Mouse (Mus musculus) ES-Bruce4 (cell line): ENCODE data around the gene Tmem30b. TPM values are rescaled to one million over a fixed set of nuclear protein-coding genes. Genes with fewer than 3 reads are reported as not detected.

ENCODE experiments used
- H3K27ac ChIP-seq: 2 replicates; pipeline ENCODE4 v1.5.1; 2012; ENCODE audit warnings: low read length, inconsistent platforms; ENCODE audit not compliant: insufficient read depth
- H3K27me3 ChIP-seq: 2 replicates; pipeline ENCODE4 v1.6.1; 2012; ENCODE audit warnings: mild to moderate bottlenecking, low read length, inconsistent platforms; ENCODE audit not compliant: control insufficient read depth, poor library complexity, insufficient read depth, severe bottlenecking
- H3K36me3 ChIP-seq: 2 replicates; pipeline ENCODE4 v1.6.1; 2012; ENCODE audit warnings: inconsistent platforms, mild to moderate bottlenecking, low read length, moderate library complexity; ENCODE audit not compliant: control insufficient read depth, poor library complexity, insufficient read depth, severe bottlenecking
- H3K4me1 ChIP-seq: one replicate; pipeline ENCODE4 v1.8.1; 2011; ENCODE audit warnings: low read length; ENCODE audit not compliant: control insufficient read depth, insufficient read depth
- H3K4me3 ChIP-seq: 2 replicates; pipeline ENCODE4 v1.5.1; 2011; ENCODE audit warnings: low read depth, mild to moderate bottlenecking, low read length
- H3K9ac ChIP-seq: 2 replicates; pipeline ENCODE4 v1.6.1; 2012; ENCODE audit warnings: low read depth, mild to moderate bottlenecking, inconsistent platforms; ENCODE audit not compliant: poor library complexity, severe bottlenecking
- H3K9me3 ChIP-seq: replicated peaks from 2 replicates; pipeline ENCODE4 v1.6.1; 2012; ENCODE audit warnings: mild to moderate bottlenecking, low read length, inconsistent platforms; ENCODE audit not compliant: control insufficient read depth, poor library complexity, insufficient read depth, severe bottlenecking
- CTCF ChIP-seq: IDR thresholded peaks from one replicate; pipeline ENCODE4 v1.8.1; 2011; ENCODE audit warnings: low read depth, low read length
- EP300 ChIP-seq: IDR thresholded peaks from 2 replicates; pipeline ENCODE4 v1.6.1; 2011; ENCODE audit warnings: low read depth, low read length; ENCODE audit not compliant: insufficient read depth
- POLR2A ChIP-seq: IDR thresholded peaks from one replicate; pipeline ENCODE4 v1.8.1; 2011; ENCODE audit warnings: low read length; ENCODE audit not compliant: insufficient read depth
- polyA plus RNA-seq: library from polyadenylated mRNA; stranded (reverse); fragments of >200 nt; gene quantifications from 2 replicates; pipeline ENCODE4 v1.2.4, GENCODE M21; 2011; ENCODE audit warnings: low read depth; ENCODE audit not compliant: missing spikeins, insufficient read depth, insufficient read length

Gene Tmem30b
- polyA plus RNA-seq, 1 experiment, result 13.5 TPM

GRCm38 (mm10) chr12:73548259-73548658 lies 2.1 kb upstream of the Tmem30b start:
- no peak overlapping the region for H3K27ac ChIP-seq
- no peaks in the 10 kb centered on the region for H3K36me3 ChIP-seq
- no peak overlapping the region for H3K4me3 ChIP-seq
- no peak overlapping the region for H3K9ac ChIP-seq
- no peak for TF ChIP-seq CTCF
- TF ChIP-seq EP300, result no peak
- TF ChIP-seq POLR2A, result no peak
- H3K9me3 ChIP-seq, result no peaks in the 10 kb centered on the region
- H3K4me1 ChIP-seq, result peaks cover 1% of the 10 kb centered on the region
- no peaks in the 10 kb centered on the region; the same call in 1 of the 2 replicates for H3K27me3 ChIP-seq

GRCm38 (mm10) chr12:73547646-73548045 lies 1.5 kb upstream of the Tmem30b start:
- Histone ChIP-seq H3K9ac (no peak overlapping the region), H3K27me3 (no peaks in the 10 kb centered on the region; the same call in 1 of the 2 replicates), H3K36me3 (no peaks in the 10 kb centered on the region), H3K27ac (no peak overlapping the region), H3K9me3 (no peaks in the 10 kb centered on the region), H3K4me1 (peaks cover 1% of the 10 kb centered on the region), H3K4me3 (no peak overlapping the region)
- TF ChIP-seq CTCF (no peak), POLR2A (no peak), EP300 (no peak)

DNA sequence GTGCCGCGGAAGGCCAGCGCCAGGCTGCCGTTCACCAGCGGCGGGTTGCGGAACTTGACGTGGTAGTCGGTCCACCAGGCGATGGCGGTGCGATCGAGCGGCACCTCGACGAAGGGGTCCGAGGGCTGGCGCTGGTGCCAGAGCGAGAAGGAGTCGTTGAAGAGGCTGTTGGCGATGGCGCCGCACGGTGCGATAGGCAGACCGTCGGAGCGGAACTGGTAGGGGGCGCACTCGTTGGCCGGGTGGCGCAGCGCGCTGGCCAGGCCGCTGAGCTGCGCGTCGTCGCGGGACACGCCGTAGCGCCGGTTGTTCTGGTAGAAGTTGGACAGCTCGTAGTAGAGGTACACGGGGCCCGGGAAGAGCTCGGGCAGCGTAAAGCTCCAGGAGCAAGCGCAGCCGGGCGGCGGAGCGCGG lies 513 bp downstream of the Tmem30b start:
- H3K9me3 ChIP-seq, result no peaks in the 10 kb centered on the region
- H3K27me3 ChIP-seq, result no peaks in the 10 kb centered on the region; the same call in 1 of the 2 replicates
- H3K36me3 ChIP-seq, result no peaks in the 10 kb centered on the region
- peak overlapping the region; percentile 62 for H3K9ac ChIP-seq
- TF ChIP-seq EP300 (no peak), CTCF (peak; percentile 42)
- no peak overlapping the region for H3K27ac ChIP-seq
- peak overlapping the region; percentile 80 for H3K4me3 ChIP-seq
- peaks cover 1% of the 10 kb centered on the region for H3K4me1 ChIP-seq

DNA sequence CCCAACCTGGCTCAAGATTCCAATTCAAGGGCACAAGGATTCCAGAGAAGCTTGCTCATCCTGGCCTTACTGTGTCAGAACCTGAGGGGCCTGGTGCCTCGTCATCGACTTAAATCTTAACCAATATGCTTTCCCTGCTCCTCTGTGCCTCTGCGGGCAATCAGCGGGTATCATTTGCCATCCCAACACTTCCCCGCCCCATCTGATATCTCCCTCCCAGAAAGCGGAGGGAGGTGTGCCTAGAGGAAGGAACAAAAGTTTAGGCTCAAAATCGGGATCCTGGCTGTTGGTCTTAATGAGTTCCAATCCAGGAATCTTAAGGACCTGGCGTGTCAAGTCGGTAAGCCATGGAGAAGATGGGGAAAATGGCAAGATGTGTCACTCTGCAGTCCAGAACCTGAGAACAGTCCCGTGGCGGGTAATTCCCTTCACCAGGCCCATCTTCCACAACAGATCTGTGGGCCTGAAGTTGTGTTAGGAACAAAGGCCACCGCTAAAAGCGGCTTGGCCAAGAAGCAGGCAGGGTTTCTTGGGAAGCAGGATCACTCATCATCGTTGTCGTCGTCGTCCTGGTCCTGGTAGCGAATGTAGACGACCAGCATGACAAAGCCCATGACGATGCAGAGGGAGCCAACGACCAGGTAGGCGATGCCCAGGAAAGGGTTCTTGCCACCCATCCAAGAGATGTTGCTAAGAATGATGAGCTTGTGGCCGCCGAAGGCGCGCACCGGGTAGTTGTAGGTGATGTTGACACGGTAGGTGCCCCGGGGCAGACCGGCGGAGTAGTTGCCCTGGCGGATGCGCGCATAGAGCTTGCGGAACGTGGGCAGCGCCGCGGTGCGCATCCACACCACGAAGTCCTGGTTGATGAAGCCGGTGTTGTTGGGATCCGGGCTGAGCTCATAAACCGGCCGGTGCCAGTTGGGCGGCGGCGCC lies 1.2 kb downstream of the Tmem30b start:
- no peak for TF ChIP-seq CTCF
- TF ChIP-seq EP300, result no peak
- TF ChIP-seq POLR2A, result no peak

GRCm38 (mm10) chr12:73543191-73543590 lies 3.0 kb downstream of the Tmem30b start:
- no peak for TF ChIP-seq CTCF
- TF ChIP-seq EP300, result no peak
- TF ChIP-seq POLR2A, result no peak
- H3K27ac ChIP-seq, result no peak overlapping the region
- no peaks in the 10 kb centered on the region; the same call in 1 of the 2 replicates for H3K27me3 ChIP-seq
- no peaks in the 10 kb centered on the region for H3K36me3 ChIP-seq
- no peak overlapping the region for H3K9ac ChIP-seq
- no peak overlapping the region for H3K4me3 ChIP-seq
- H3K4me1 ChIP-seq, result peaks cover 1% of the 10 kb centered on the region
- H3K9me3 ChIP-seq, result no peaks in the 10 kb centered on the region

More for the DNA sequence above, 1.2 kb downstream of the Tmem30b start:
- H3K36me3 ChIP-seq, result no peaks in the 10 kb centered on the region
- no peaks in the 10 kb centered on the region; the same call in 1 of the 2 replicates for H3K27me3 ChIP-seq
- peaks cover 1% of the 10 kb centered on the region for H3K4me1 ChIP-seq
- H3K4me3 ChIP-seq, result peak overlapping the region; percentile 80
- peak overlapping the region; percentile 62 for H3K9ac ChIP-seq
- no peak overlapping the region for H3K27ac ChIP-seq
- H3K9me3 ChIP-seq, result no peaks in the 10 kb centered on the region

DNA sequence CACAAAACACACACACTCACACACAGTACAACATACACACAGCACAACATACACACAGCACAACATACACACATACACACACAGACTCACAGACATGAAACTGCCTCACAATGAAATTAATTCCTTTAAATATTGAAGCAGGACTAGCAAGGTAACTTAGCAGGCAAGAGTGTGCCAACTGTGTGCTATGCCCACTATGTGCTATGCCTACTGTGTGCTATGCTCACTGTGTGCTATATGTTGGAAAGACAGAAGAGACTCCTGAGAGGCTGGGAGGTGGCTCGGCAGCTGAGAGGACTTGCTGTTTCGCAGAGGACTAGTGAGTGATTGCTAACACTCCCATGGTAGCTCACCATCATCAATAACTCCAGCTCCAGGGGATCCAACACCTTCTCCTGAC lies 5.8 kb downstream of the Tmem30b start:
- H3K9ac ChIP-seq, result no peak overlapping the region
- no peak overlapping the region for H3K4me3 ChIP-seq
- H3K27me3 ChIP-seq, result no peaks in the 10 kb centered on the region; the same call in 1 of the 2 replicates
- H3K9me3 ChIP-seq, result no peaks in the 10 kb centered on the region
- TF ChIP-seq EP300 (no peak), POLR2A (no peak), CTCF (no peak)
- peaks cover 1% of the 10 kb centered on the region for H3K4me1 ChIP-seq
- no peak overlapping the region for H3K27ac ChIP-seq
- H3K36me3 ChIP-seq, result no peaks in the 10 kb centered on the region
